Mouse (Mus musculus) forebrain, embryonic 15.5 days (tissue): ENCODE data around the gene Serpina7. TPM values are rescaled to one million over a fixed set of nuclear protein-coding genes. Genes with fewer than 3 reads are reported as not detected.

Experiments
- polyA plus RNA-seq: library from polyadenylated mRNA; unstranded; fragments of >200 nt; fragmentation: Nextera tagmentation; extraction: Ambion mirVana; gene quantifications from 2 replicates; pipeline ENCODE4 v1.2.1, GENCODE M21; 2015

The Serpina7 gene
- polyA plus RNA-seq, 1 experiment from 2014 or later = not detected

Other genes starting within 250 kb of the Serpina7 start
- gene Nrk, start 170.8 kb downstream of the Serpina7 start, polyA plus RNA-seq = 0.78 and 1.3 TPM in 2 replicates
- gene 4930513O06Rik, start 1.0 kb upstream of the Serpina7 start, polyA plus RNA-seq = not detected in 2 replicates
- gene 4933428M09Rik, start 94.0 kb upstream of the Serpina7 start, polyA plus RNA-seq = not detected in 2 replicates
- gene Mum1l1, start 124.8 kb upstream of the Serpina7 start, polyA plus RNA-seq = 7.6 and 8.3 TPM in 2 replicates
- gene Trap1a, start 248.4 kb upstream of the Serpina7 start, polyA plus RNA-seq = not detected in 2 replicates